Mouse (Mus musculus) olfactory bulb, adult 2 months (tissue): ENCODE measurements around the gene Prss27.

Experiments used
- CTCF ChIP-seq: fragments of 200-500 bp; IDR thresholded peaks from 2 replicates; pipeline ENCODE4 v1.5.1; 2012; ENCODE audit warnings: low read depth, mild to moderate bottlenecking, low read length, moderate library complexity; ENCODE audit not compliant: insufficient read depth
- POLR2A ChIP-seq: fragments of 200-500 bp; IDR thresholded peaks from 2 replicates; pipeline ENCODE4 v1.6.1; 2012; ENCODE audit warnings: mild to moderate bottlenecking, low read depth, low read length, moderate library complexity; ENCODE audit not compliant: insufficient read depth

- TF ChIP-seq POLR2A: no peak
- TF ChIP-seq CTCF: no peak
These were observed 7.4 kb upstream of the Prss27 start for GRCm38 (mm10) chr17:24030551-24030950.
